Mouse (Mus musculus): ENCODE measurements around the gene Disc1. TPM values are rescaled to one million over a fixed set of nuclear protein-coding genes. Genes with fewer than 3 reads are reported as not detected.

Disc1 gene
- polyA plus RNA-seq, 2 experiments from 2014 or later = 0.19 TPM; not detected in 1

DNA sequence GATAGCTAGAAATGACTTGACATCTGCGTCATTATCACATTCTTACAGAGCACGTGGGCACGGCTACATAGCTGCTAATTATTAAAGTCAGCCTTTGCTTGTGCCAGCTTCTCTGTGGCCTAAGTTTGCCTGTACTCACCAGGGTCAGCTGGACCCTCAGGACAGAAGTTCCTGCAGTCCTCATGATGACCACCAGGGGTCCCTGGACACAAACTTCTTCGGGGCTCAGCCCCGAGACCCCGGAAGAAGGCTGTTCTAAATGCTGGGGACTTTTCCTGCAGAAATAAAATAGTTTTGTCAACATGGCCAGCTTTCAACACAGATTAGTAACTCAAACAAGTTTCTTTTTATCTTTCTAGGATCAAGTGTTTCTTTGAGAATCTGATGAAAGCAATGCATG, 74.3 kb downstream of the Disc1 start:
- no peak for ATAC-seq

DNA sequence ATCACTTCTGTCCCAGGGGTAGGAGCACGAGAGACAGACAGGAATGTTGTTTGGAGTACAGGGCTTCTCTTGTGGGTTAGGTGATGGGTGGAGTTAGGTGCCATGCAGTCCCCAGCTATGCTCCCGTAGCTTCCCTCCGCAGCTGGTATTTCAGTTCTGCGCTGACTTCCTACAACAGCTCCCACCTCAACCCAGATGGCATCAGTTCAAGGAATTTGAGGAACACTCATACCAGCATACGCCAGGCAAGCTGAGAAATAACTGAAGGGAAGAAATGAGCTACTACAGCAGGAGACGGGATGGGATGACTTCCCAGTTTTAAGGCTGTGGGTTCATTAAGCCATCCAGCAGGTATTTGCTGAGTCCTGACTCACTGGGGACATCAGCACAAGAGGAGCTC, 76.8 kb downstream of the Disc1 start:
- ATAC-seq = no peak

DNA sequence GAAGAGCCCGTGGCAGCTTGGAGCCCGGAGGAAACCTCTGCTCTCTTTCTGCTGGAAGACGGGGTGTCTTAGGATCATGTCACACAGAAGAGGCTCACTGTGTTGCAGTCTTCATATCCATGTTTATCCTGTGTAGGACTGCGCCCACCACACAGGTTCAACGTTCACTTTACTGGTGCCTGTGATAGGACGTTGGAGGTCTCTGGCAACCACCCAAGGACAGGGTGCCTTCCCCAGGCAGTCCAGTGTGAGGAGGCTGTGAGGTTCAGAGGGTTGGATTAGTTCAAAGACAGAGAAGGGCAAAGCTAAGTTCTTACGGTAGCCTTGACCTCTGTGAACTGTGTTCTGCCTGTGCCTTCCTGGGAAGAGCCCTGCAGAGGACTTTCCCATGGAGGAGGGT, 77.3 kb downstream of the Disc1 start:
- no peak for ATAC-seq

DNA sequence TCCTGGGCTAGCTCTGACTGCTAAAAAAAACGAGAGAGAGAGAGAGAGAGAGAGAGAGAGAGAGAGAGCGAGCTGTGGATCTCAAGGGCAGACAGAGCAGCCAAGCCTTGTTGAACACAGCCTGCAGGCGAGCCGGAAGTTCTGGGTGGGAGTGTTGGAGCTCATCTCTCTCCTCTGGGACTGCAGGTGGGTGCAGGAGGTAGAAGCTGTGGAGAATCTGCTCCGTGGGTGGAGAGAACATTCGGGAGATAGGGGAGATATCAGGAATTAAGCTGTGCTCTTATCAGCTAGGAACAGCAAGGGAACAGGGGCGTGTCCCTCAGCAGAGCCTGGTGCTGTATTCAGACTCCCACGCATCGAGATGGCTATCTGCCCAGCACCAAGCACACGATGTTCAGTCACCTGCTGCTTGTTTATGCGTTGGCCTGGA, 79.7 kb downstream of the Disc1 start:
- no peak for ATAC-seq

DNA sequence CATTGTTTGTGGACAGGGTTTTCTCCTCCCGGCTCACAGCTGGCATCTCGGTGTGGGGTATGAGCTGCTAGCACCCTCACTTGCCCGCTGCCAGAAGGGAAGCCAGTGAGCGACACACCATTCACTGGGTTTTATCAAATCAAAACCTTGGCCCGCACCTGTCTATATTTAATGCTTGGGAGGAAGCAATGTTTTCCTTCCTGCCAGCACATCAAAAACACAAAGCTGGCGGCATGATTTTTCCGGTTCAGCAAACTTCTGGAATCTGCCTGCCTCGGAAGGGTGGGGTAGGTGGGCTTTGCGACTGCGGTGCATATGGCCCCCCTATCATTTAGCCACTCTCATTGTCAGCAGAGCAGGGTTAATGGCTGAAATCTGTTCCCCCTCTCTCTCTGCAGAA, 80.9 kb downstream of the Disc1 start:
- ATAC-seq = no peak

DNA sequence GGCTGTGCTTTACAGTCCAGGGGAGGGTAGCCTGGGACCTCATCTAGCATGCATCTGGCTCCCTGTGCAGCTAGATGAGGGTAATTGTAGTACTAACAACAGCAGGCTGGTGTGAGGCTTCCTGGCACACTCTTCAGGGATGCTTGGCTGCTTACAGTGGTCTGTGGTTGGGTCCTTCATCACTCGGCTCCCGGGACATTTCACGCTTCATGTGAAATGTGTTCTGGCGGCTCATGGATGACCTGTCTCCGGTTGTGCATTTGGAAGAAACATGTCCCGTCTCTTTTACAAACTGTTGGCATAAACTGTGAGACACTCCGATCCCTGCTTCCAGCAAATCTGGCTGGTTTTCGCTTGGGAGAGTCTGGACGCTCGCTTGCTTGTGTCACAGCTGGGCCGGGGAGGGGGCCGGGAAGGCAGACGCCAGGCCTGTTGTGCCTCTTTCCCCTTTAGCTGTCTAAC, 85.7 kb downstream of the Disc1 start:
- no peak for ATAC-seq

DNA sequence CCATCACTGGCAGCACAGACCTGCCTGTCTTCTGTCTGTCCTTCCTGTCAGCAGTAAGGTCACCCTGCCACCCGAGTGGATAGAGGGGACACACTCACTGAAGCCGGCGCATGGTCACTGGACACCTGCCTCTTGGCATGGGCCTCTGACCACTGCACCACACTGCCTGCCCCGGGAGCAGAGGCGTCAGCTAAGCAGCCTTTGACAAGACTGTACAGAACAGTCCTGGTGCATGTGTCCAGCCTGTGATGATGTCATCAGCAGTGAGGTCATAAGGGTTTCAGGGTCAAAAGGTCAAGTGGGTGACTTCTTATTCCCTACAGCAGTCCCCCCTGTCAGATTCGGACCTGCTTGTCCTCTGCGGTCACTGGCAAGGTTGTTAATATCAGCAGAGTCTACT, 87.0 kb downstream of the Disc1 start:
- ATAC-seq = no peak

DNA sequence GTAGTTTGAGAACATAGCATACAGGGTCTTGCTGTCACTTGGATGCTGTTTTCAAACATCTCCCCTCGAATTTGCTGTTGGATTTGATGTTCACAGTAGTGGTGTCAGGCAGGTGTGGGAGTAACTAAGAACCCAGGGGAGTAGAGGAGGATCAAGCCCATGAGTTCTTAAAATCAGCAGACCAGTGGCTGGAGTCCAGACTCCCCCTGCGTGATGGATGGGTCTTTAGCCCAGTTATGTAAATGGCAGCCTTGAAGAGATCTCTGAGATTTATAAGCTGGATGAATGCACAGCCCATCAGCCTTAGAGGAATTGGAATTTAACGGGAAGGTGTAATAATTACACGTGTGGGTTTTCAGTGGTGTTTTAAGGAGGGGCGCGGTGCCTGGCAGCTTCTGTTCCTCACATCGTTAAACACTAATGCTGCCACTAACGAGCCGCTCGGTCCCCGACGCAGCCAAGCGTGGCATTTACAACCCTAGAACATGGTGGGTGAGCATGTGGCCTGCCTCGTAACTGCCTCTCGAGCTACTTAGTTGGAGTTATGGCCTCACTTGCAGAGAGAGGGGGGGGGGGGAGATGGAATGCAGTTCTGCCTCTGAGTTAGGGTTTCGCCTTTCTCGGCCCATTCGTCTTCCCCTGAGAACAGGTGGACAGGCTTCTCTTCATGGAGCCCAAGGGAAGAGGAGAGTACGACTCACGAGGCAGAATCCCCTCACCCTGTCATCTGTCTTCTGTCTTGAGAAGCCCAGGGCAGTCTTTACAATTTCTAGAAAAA, 103.1 kb downstream of the Disc1 start:
- no peak for ATAC-seq

DNA sequence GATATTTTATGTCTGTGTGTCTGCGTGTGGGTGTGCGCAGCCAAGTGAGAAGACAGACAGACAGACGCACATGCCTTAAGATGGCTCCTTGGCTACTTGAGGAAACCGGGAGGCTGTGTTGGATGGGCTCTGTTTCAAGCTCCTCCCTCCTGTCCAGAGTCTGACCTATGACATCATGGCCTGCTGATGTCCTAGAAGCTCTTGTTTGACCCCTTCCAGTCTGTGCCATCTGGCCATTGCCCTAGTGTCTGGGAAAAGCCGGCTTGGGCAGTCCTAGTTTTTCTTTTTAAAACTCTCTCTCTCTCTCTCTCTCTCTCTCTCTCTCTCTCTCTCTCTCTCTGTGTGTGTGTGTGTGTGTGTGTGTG, 103.6 kb downstream of the Disc1 start:
- ATAC-seq = no peak

DNA sequence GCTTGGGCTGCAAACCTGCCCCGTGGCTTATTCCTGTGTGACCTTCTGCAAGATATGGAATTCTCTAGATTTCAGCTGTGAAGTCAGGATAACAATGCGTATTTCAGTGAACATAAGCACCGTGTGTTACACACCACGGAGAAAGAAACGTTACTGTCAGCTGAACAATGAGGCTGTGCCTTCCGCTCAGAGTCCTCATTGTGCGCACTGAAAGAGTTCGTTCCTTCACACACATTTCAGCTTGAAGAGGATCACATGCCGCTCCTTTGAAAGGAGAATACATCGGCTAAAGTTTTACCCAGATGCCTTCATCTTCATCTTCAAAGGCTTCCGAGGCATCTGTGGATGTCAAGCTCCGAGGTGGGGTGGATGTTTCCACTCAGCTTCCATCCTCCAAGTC, 105.4 kb downstream of the Disc1 start:
- no peak for ATAC-seq

DNA sequence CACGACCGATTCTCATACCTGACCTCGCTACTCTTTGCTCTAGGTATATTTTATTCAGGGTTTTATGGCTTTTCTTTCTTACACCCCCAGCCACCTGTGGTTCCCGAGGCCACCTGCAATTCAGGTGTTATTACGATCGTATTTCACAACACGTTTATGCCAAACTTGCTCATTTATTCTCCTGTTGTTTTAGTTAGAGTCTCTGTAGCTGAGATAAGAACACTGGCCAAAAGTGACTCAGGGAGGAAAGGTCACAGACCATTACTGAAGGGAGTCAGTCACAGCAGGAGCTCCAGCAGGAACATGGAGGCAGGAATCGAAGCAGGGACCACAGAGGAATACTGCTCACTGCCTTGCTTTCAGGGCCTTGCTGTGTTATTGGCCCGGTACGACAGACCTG, 109.5 kb downstream of the Disc1 start:
- ATAC-seq = no peak

DNA sequence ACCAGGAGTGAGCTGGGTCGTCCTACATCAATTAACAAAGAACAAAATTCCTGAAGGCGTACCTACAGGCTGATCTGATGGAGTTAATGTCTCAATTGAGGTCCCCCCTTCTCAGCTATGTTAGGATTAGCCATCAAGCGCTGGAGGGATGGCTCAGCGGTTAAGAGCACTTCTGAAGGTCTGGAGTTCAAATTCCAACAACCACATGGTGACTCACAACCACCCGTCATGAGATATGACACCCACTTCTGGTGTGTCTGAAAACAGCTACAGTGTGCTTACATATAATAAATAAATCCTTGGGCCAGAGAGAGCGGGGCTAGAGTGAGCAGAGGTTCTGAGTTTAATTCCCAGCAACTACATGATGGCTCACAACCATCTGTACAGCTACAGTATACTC, 109.9 kb downstream of the Disc1 start:
- ATAC-seq = no peak

DNA sequence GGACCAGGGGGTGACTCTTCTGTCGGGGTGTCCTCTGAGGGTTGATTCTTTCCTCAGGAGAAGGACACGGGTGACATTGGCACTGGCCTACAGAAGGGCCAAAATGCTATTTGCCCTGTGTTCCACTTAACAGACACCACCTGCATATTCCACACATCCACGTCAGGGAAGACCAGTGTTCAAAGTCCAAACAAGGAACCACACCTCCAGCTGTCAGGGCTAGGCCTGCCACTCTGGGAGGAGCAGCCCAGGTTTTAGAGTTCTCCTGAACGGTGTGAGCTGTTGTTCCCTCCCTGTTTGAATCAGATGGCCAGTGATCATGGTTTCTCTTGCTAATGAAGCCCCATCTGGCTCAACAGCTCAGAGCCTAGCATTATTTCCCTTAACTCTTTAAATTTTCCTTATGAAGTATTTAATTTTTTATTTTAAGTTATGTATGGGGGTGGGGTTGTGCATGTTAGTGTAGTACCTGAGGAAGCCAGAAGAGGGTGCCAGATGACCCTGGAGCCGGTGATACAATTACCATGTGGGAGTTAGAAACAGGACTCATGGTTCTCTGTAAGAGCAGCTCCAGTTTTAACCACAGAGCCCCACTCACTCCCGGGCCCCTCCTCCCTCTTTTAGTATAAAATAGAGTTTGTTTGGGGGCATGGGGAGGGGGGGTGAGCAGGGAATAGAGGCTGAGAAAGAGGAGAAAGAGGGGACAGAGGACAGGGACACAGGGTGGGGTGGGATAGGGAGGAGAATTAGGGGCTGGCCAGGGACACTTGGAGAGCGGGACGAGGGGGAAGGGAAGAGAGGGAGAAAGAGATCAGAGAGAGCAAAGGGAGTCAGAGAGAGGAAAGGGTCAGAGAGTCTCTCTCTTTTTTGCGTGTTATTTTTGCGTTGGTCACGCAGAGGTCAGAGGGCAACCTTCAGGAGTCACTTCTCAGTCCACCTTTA, 111.8 kb downstream of the Disc1 start:
- ATAC-seq = no peak

DNA sequence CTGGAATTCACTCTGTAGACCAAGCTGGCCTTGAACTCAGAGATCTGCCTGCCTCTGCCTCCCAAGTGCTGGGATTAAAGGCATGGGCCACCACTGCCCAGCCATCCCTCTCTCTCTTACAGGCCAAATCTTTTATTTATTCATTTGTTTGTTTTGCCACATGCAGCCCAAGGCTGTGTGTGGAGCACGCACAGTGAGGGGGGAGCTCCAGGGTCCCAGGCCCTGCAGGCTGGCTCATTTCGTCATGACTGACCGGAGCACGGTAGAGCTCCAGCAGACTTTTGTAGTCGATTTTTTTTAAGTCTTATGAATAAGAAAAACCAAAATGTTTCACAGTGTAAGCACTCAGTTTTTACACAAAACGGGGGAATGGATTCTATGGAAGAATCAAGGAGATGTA, 112.5 kb downstream of the Disc1 start:
- ATAC-seq = no peak

DNA sequence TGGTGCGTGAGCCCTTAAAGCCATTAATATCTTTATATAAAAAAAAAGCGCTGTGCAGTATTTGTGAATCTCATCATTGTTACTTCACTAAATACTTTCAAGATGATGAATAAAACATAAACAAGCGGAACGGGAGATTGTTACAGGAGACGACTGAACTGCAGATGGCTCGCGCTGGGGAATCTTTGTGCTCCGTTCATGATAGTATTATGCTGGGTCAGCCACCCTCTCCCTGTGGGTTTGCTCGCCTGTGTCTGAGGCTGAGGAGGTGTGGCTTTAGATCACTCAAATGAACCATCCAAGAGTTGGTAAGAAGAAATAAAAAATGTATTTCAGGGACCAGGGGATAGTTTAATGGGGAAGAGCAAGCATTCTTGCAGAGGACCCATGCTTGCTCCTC, 113.0 kb downstream of the Disc1 start:
- no peak for ATAC-seq

DNA sequence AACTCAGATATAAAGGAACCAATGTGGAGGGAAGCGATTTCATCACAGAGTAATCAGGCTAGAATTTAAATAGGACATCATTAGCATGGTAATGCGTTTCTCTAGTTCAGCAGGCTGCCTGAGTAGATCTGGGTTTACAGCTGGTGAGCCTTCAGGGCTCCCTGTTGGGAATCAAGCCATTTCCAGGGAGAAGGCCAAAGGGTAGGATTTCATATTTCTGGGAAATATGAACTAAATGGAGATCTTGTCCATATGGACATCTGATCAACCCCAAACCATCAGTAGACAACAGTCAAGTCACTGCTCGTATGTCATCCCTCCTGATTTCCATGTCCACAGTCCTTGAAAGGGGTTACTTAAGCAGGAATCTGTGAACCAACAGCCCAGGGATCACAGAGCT, 115.6 kb downstream of the Disc1 start:
- ATAC-seq = no peak

DNA sequence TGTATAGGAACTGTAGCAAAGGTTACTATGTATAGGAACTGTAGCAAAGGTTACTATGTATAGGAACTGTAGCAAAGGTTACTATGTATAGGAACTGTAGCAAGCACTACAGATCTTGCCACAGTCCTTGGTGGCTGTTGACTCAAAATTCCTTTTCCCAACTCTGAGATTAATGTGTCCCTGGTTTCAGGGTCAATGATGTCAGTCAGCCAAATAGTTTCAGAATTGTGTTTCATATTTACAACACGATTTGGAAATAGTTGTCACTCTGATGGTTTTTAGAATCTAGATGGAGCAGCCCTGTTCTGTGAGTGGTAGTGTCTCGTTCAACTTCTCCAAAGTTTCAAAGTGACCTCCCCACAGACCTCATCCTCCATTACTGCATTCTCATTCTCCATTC, 117.5 kb downstream of the Disc1 start:
- ATAC-seq = no peak

DNA sequence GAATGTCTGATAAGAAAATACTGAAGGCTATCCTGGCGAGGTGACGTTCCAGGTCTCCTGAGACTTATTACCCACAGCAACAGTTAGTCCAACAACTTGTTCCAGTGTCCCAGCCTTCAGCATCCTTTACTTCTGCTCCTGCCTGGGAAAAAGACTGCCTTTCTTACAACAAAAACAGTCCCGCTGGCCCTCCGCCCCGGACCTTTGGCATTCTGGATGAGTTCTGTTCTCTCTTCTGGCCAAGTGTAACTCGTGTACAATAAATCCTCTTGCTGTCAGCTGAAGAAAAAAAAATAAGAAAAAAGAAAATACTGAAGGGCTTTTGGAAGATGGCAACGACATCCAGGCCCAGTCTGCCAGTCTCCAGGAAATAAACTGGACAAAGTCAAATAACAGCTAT, 120.2 kb downstream of the Disc1 start:
- ATAC-seq = no peak

DNA sequence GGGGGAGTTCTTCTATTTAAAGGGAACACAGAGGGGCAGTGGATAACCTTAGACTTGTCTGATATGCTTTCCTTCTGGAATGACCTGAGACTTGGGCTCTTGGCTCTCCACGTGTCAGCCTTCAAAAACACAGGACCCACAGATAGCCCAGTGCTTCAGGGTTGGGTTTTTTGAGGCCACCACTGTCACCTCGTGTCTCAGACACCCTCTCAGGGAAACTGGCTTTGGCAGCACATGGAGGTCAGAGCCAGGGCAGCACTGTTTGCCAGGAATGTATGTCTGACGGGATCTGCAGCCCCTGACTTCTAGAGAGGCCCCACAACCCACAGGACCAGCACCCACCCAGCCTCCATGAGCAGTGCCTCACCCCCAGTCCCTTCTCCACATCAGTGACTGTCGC, 120.9 kb downstream of the Disc1 start:
- ATAC-seq = no peak

DNA sequence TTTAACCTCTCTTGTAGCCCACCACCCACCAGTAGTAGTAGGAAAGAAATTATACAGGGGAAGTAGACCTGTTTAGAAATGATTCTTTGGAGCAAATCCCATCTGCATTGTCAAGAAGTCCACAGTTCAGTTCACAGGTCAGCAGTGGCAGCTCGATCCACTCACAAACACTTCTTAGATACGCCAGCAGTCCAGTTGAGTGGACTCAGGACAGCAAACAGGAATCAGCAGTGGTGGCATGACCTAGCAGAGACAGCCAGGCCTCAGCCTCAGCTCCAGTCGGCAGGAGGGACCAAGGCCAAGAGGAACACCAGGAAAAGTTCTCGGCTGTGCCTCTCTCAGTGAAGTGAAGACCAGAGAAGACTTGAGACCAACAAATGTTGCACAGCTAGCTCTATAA, 121.7 kb downstream of the Disc1 start:
- ATAC-seq = no peak

DNA sequence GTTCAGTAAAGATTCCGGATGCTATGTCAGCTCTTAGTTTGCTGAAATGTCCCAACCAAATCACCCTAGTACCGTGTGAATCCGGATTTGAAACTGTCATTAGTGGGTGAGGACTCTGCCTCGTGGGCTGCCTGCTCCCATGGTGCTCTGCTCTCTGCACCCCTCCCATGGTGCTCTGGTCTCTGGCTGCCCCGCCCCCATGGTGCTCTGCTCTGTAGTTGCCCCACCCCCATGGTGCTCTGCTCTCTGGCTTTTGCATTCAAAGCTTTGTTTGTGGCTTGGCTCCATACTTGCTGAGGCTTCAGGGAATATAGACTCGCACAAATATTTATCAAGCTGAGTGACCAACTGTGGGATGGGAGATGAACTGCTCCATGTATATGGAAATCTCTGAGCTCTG, 123.1 kb downstream of the Disc1 start:
- ATAC-seq = no peak

DNA sequence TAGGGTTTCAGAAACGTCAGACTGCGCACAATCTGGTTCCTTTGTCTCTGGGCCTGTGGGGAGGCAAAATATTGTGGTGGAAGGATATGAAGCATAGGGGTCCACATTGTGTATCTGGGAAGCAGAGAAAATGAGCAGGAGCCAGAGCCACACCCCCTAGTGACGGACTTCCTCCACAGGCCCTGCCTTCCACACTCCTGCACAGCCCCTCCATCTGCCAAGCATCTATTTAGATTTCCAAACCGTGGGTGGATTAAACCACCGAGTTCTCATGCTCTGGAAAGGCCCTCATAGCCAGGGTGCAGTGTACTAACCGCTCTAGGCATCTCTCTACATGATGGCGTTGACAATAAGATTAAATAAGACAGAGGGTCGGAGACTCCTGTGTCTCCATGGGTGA, 124.0 kb downstream of the Disc1 start:
- ATAC-seq = no peak

DNA sequence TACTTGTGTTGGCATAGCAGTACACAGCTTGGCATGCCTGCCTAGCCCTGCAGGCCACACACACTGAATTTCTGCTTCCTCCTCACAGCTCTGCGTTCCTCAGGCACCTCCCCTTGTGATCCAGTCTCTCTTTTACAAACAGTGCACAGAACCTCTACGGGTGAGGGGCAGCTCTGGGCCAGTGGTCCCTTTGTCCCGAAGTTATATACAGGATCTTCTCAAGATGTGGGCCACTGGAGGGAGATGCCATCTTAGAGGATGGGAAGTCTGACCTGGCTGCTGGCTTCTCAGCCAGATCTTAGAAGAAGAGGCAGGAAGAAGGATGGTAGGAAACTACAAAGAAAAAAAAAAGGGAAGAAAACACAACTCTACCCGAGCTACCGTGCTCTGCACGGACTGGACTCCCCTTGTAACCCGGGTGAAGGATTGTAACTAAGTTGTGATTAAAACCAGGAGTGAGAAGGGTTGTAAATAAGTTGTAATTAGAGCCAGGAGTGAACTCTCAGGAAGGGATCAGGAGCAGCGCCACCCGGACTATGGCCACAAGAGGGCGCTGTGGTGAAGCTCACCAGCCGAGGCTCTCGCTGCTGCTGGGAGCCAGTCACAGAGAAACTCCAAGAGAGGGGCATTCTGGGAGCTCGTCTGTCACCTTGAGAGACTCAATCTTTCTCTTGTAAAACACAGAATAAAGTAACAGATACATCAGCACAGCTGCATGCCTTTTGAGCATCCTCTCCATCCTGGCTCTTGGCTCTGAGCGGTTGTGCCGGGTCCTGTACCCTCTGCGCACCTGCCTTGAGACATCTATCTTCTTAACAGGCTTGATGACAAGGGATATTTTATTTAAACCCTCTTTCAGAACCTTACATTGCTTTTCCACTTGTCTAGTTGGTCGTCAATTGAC, 129.8 kb downstream of the Disc1 start:
- ATAC-seq = peak; percentile 64

Data from CD4-positive, CD25-positive, alpha-beta regulatory T cell, adult 4 months (primary cell).